In the genomic region with DNA sequence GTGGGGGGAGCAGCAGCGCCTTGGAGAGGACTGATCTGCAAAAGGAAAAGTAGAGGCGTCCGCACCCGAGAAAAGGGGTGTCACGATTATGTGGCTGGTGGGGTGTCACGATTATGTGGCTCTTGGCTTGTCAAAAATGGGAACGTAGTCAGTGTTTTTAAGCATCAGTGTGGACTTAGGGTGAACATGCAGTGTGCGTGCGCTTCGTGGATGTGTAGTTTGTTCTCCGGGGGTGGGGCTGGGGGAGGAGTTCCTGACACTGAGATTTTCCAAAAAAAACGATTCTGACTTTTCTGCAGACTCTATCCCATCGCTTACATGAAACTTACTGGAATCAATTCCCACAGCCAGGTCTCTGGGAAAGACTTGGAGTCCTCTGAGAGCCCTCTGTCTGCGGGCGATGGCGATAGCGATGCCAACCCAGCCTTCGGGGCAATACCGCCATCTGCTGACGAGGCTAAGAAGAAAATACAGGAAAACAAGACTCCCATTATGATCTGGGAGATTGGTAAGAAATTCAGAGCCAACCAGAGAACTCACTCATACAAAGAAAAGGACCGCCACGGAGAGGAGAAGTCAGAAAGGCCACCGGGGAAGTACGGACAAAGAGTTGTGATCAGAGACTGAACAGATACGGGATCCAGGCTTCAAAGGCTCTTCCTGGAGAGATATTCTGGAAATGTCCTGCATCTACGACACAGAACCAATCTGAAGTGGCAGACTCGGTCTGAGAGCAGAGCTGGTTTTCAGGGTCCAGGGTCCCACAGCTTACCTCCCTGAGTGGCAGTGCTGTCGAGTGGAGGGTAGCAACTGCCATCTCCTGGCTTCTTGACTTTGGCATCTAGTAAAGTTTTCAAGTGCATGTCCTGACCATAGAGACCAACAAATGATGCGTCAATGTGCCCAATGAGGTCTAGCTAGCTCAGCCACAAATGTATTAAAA, we compare ENCODE assay signal across 8 mouse cellular contexts. TPM values are rescaled to one million over a fixed set of nuclear protein-coding genes. Genes with fewer than 3 reads are reported as not detected.
DNase-seq lines count a peak whose midpoint lies in the region; ATAC-seq and TF ChIP-seq lines count a peak whose summit lies in the region.

No protein-coding gene starts in this region.

- H3K4me2 ChIP-seq in embryonic facial prominence, embryonic 14.5 days (ENCODE audit: low read depth, low read length), result peak overlapping the region; percentile 46
- no peak overlapping the region for H3K4me2 ChIP-seq in limb, embryonic 11.5 days (ENCODE audit: low read depth, severe bottlenecking)
- H3K4me2 ChIP-seq in midbrain, embryonic 13.5 days (replicated peaks), result peak overlapping the region; percentile 35

- H3K36me3 ChIP-seq in embryonic facial prominence, embryonic 14.5 days (ENCODE audit: control insufficient read depth, insufficient read depth, low read length), result no peaks in the 10 kb centered on the region
- no peaks in the 10 kb centered on the region for H3K36me3 ChIP-seq in limb, embryonic 11.5 days (ENCODE audit: control insufficient read depth, insufficient read depth, low read length)
- no peaks in the 10 kb centered on the region for H3K36me3 ChIP-seq in midbrain, embryonic 13.5 days
- no peaks in the 10 kb centered on the region for H3K36me3 ChIP-seq in spleen, adult 2 months (ENCODE audit: control insufficient read depth, insufficient read depth, low read length)

- H3K9ac ChIP-seq in embryonic facial prominence, embryonic 14.5 days (ENCODE audit: low read depth, low read length), result peak overlapping the region; percentile 37; the same call in 1 of the 2 replicates
- no peak overlapping the region for H3K9ac ChIP-seq in limb, embryonic 11.5 days (ENCODE audit: low read length)
- H3K9ac ChIP-seq in midbrain, embryonic 13.5 days (replicated peaks), result peak overlapping the region; percentile 51; the same call in 1 of the 2 replicates

- DNase-seq in A20 (ENCODE audit: low read depth, low spot score), result peak; percentile 65
- peak; percentile 84 for DNase-seq in embryonic facial prominence, embryonic 14.5 days (ENCODE audit: low spot score)
- DNase-seq in heart, adult 8-10 months (ENCODE audit: low spot score), result peak; percentile 38
- DNase-seq in kidney, adult 8-10 months, result peak; percentile 41 to 68
- peak; percentile 87 for DNase-seq in limb, embryonic 11.5 days (ENCODE audit: low spot score)
- DNase-seq in spleen, adult 2 months (ENCODE audit: low read depth in 1 of 2, low spot score in 2 of 2), result peak in 1 of 2 experiments; percentile 17

- peak; percentile 68 for TF ChIP-seq CTCF in bone marrow, adult 2 months (IDR thresholded peaks at IDR 0.05; ENCODE audit: control insufficient read depth, insufficient read depth, low read length)
- TF ChIP-seq CTCF in spleen, adult 2 months (IDR thresholded peaks at IDR 0.05; ENCODE audit: extremely low read depth, insufficient read depth, insufficient read length, insufficient replicate concordance), result peak; percentile 55; the same call in 1 of the 2 replicates

- 0 out of 2 replicates have a peak, but pooled peaks cover 4% of the 10 kb centered on the region for H3K9me3 ChIP-seq in embryonic facial prominence, embryonic 14.5 days (ENCODE audit: control insufficient read depth, low read length)
- no peaks in the 10 kb centered on the region for H3K9me3 ChIP-seq in limb, embryonic 11.5 days (ENCODE audit: control insufficient read depth, low read length)
- no peaks in the 10 kb centered on the region for H3K9me3 ChIP-seq in midbrain, embryonic 13.5 days

- 34% methylated on average over 29 of the region's 29 CpGs for WGBS in bone marrow, adult 2 months
- whole genome bisulfite sequencing in embryonic facial prominence, embryonic 14.5 days, result 33% methylated on average over 29 of the region's 29 CpGs
- WGBS in limb, embryonic 11.5 days, result 39% methylated on average over 29 of the region's 29 CpGs
- WGBS in midbrain, embryonic 13.5 days, result 38% methylated on average over 29 of the region's 29 CpGs
- 38% methylated on average over 29 of the region's 29 CpGs for WGBS in spleen, adult 2 months

- no peaks in the 10 kb centered on the region for H3K4me1 ChIP-seq in bone marrow, adult 2 months (ENCODE audit: control insufficient read depth, insufficient read depth, low read length)
- no peaks in the 10 kb centered on the region for H3K4me1 ChIP-seq in embryonic facial prominence, embryonic 14.5 days (ENCODE audit: control insufficient read depth, insufficient read depth, low read length)
- peaks cover 4% of the 10 kb centered on the region; the same call in 1 of the 2 replicates for H3K4me1 ChIP-seq in limb, embryonic 11.5 days (ENCODE audit: control insufficient read depth, insufficient read depth, low read length)
- H3K4me1 ChIP-seq in midbrain, embryonic 13.5 days (replicated peaks), result 0 out of 2 replicates have a peak, but pooled peaks cover 6% of the 10 kb centered on the region
- no peaks in the 10 kb centered on the region for H3K4me1 ChIP-seq in spleen, adult 2 months (ENCODE audit: control insufficient read depth, insufficient read depth, insufficient read length)

- H3K27me3 ChIP-seq in embryonic facial prominence, embryonic 14.5 days (replicated peaks; ENCODE audit: control insufficient read depth, insufficient read depth, low read length), result no peaks in the 10 kb centered on the region
- H3K27me3 ChIP-seq in limb, embryonic 11.5 days (ENCODE audit: control insufficient read depth, insufficient read depth, low read length), result no peaks in the 10 kb centered on the region
- no peaks in the 10 kb centered on the region for H3K27me3 ChIP-seq in midbrain, embryonic 13.5 days
- H3K27me3 ChIP-seq in spleen, adult 2 months (ENCODE audit: control insufficient read depth, insufficient read depth, low read length), result no peaks in the 10 kb centered on the region

- no peak for TF ChIP-seq POLR2A in bone marrow, adult 2 months (IDR thresholded peaks at IDR 0.05; ENCODE audit: borderline replicate concordance, control insufficient read depth, low read depth, low read length)
- no peak for TF ChIP-seq POLR2A in spleen, adult 2 months (IDR thresholded peaks at IDR 0.05; ENCODE audit: low read depth, low read length)

- peak overlapping the region; percentile 39 for H3K4me3 ChIP-seq in bone marrow, adult 2 months (replicated peaks; ENCODE audit: control insufficient read depth, low read depth, low read length)
- H3K4me3 ChIP-seq in embryonic facial prominence, embryonic 14.5 days (ENCODE audit: low read depth, low read length), result peak overlapping the region; percentile 21; the same call in 1 of the 2 replicates
- H3K4me3 ChIP-seq in limb, embryonic 11.5 days (ENCODE audit: low read depth, low read length), result no peak overlapping the region
- no peak overlapping the region for H3K4me3 ChIP-seq in midbrain, embryonic 13.5 days (replicated peaks)
- H3K4me3 ChIP-seq in spleen, adult 2 months (ENCODE audit: extremely low read depth, insufficient read depth, insufficient read length), result no peak overlapping the region

- peak; percentile 69 for ATAC-seq in embryonic facial prominence, embryonic 14.5 days (ENCODE audit: low read depth)
- peak; percentile 55 for ATAC-seq in limb, embryonic 11.5 days (ENCODE audit: insufficient number of reproducible peaks, low FRiP score, low TSS enrichment, low read depth)
- peak; percentile 82 for ATAC-seq in midbrain, embryonic 13.5 days

- peak overlapping the region; percentile 7; the same call in 1 of the 2 replicates for H3K27ac ChIP-seq in bone marrow, adult 2 months (ENCODE audit: control insufficient read depth, insufficient read depth, low read depth, low read length, poor library complexity)
- no peak overlapping the region for H3K27ac ChIP-seq in embryonic facial prominence, embryonic 14.5 days (replicated peaks; ENCODE audit: low read depth, low read length)
- no peak overlapping the region for H3K27ac ChIP-seq in limb, embryonic 11.5 days (replicated peaks; ENCODE audit: low read depth, low read length)
- H3K27ac ChIP-seq in midbrain, embryonic 13.5 days, result no peak overlapping the region
- no peak overlapping the region for H3K27ac ChIP-seq in spleen, adult 2 months (ENCODE audit: insufficient read depth, low read length)

RNA-seq across cellular contexts. Expression of gene Phc1, which starts 51.6 kb away (rescaled TPM):
- 4.0 and 13.6 TPM in 2 replicates for polyA plus RNA-seq in bone marrow, adult 2 months (2011; ENCODE audit: insufficient read depth, insufficient read length, low replicate concordance, missing spikeins)
- polyA plus RNA-seq in embryonic facial prominence, embryonic 14.5 days (2014; fragmentation: Nextera tagmentation; extraction: Ambion mirVana), result 20.8 and 21.0 TPM in 2 replicates
- 10 to 100 TPM; 15.8 to 22.7 (median 20.1) TPM for total RNA-seq in heart, adult 8-10 months (2022)
- polyA plus RNA-seq in limb, embryonic 11.5 days (2014; fragmentation: Nextera tagmentation; extraction: Ambion mirVana), result 36.9 and 37.2 TPM in 2 replicates
- polyA plus RNA-seq in midbrain, embryonic 13.5 days (2015; fragmentation: Nextera tagmentation; extraction: Ambion mirVana), result 37.7 and 39.0 TPM in 2 replicates
- 23.0 and 38.3 TPM in 2 replicates for polyA plus RNA-seq in spleen, adult 2 months (2012; rRNA removed)

Comparison
In these comparisons a context has a peak if more than half of its experiments do, and no peak if none do; other contexts are left out.
1. H3K4me3 ChIP-seq: peak in bone marrow, adult 2 months (single experiment) and embryonic facial prominence, embryonic 14.5 days (single experiment); none in limb, embryonic 11.5 days (single experiment), midbrain, embryonic 13.5 days (single experiment) and spleen, adult 2 months (single experiment).
2. Peak in every context shown above with its lines, with median percentiles within 50 percentile points of each other: ATAC-seq.